Mouse (Mus musculus) kidney, postnatal 25 days (tissue): ENCODE measurements at regions not wholly inside any gene's neighbourhood (a gene's known extent, or its start where the extent isn't known, plus 50 kb on each side); places are given as distances from the start of the nearest gene placed in this dataset.

Experiments
- DNase-seq, 2 experiments: peaks; one replicate each; pipeline ENCODE4 v3.0.0; 2021; ENCODE audit warnings: mixed read lengths in 2 of 2

GRCm38 (mm10) chr9:52234775-52235174, 66.4 kb upstream of the Zc3h12c start:
- DNase-seq: no peak

- DNase-seq: no peak
Observed at GRCm38 (mm10) chr9:52229589-52229988, 61.2 kb upstream of the Zc3h12c start.

GRCm38 (mm10) chr9:52225646-52226045, 57.3 kb upstream of the Zc3h12c start:
- DNase-seq: no peak

- no peak for DNase-seq
Observed at GRCm38 (mm10) chr9:52223509-52224113, 55.2 kb upstream of the Zc3h12c start.
